In the genomic region with DNA sequence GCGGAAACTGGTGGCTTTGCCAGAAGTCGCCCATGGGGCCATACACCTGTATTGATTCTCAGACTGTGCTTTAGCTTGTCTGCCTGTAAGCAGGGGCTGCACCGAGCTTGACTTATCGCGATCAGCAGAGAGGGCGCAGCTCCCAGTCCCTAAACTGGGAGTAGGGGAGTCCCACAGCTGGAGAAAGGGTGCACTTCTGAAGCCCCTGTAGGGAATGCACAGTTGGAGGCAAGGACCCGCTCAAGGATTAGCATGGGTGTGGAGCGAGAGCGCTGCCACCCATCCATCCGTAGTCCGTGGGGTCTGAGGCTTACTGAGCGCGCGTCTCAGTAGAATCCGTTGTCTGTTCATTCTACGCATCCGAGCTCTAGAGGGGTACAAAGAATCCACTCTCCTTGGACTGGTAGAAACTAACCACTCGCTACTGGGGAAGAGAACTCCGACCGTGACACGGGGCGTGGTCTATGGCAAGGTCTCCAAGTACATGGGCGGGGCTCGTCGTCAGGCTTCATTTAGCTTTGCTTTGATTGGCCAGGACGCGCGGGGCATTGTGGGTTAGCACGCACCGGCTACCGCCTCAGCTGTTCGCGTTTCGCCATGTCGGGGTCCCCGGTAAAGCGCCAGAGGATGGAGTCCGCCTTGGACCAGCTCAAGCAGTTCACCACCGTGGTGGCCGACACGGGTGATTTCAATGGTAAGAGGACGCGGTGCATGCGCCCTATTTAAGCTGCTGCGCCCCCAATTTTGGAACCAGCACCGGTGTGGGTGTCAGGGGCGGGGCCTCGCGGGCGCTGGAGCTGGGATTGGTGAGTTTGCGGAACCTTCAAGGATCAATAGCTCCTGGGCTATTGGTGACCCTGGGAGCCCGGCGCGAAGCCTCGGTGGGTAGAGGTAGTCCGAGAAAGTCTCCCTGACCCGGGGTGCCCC, we compare ENCODE assay signal across 8 mouse cellular contexts. TPM values are rescaled to one million over a fixed set of nuclear protein-coding genes. Genes with fewer than 3 reads are reported as not detected.
A peak's percentile ranks its signal among the peaks of the same experiment; 100 is the strongest.
DNase-seq lines count a peak whose midpoint lies in the region; ATAC-seq lines count a peak whose summit lies in the region.

A gene (plus strand): TSS at position 575 of the 927 bp plus-strand sequence.

- 0 out of 2 replicates have a peak, but pooled peaks cover 6% of the 10 kb centered on the region for H3K4me1 ChIP-seq in hindbrain, embryonic 11.5 days (replicated peaks; ENCODE audit: control insufficient read depth, insufficient read depth, low read length)

- DNase-seq in MEL-GATA-1-ER (ENCODE audit: extremely low read depth, low read depth), result peak; percentile 93
- DNase-seq in cerebellum, adult 9-10 months, result peak; percentile 94
- DNase-seq in frontal cortex, adult 2 months (ENCODE audit: extremely low spot score in 1 of 2, low spot score in 1 of 2), result peak; percentile 93 to 97
- DNase-seq in hindbrain, embryonic 11.5 days (ENCODE audit: low spot score), result peak; percentile 97
- DNase-seq in layer of hippocampus, postnatal 10 days (ENCODE audit: low spot score in 2 of 2), result peak; percentile 93 to 96
- DNase-seq in lung, postnatal 10 days, result peak; percentile 99
- DNase-seq in ovary, postnatal 36 days (ENCODE audit: low spot score), result peak; percentile 95
- DNase-seq in thymus, postnatal 25 days, result peak; percentile 98

- ATAC-seq in hindbrain, embryonic 11.5 days (ENCODE audit: low FRiP score), result peak; percentile 94

- peak within 1 kb of the TSS; percentile 57 for H3K9ac ChIP-seq in hindbrain, embryonic 11.5 days (ENCODE audit: low read depth, low read length)

- peak within 1 kb of the TSS; percentile 51; the same call in 1 of the 2 replicates for H3K27ac ChIP-seq in hindbrain, embryonic 11.5 days (ENCODE audit: low read depth, low read length)

- peak within 1 kb of the TSS; percentile 68 for H3K4me2 ChIP-seq in hindbrain, embryonic 11.5 days (replicated peaks; ENCODE audit: low read depth, low read length)

- peaks cover 2% of the 10 kb centered on the region; the same call in 1 of the 2 replicates for H3K36me3 ChIP-seq in hindbrain, embryonic 11.5 days (ENCODE audit: control insufficient read depth, insufficient read depth, low read length)

- under 1% methylated on average over 57 of the region's 57 CpGs for WGBS in hindbrain, embryonic 11.5 days

- peak within 1 kb of the TSS; percentile 72 for H3K4me3 ChIP-seq in hindbrain, embryonic 11.5 days (ENCODE audit: low read depth, low read length)

- H3K27me3 ChIP-seq in hindbrain, embryonic 11.5 days (ENCODE audit: control insufficient read depth, insufficient read depth, low read length), result no peaks in the 10 kb centered on the region

- H3K9me3 ChIP-seq in hindbrain, embryonic 11.5 days (ENCODE audit: control insufficient read depth, low read length), result no peaks in the 10 kb centered on the region

RNA-seq across cellular contexts. Expression of the gene that starts here (rescaled TPM):
- polyA plus RNA-seq in frontal cortex, adult 2 months (2012; rRNA removed), result 151 and 152 TPM in 2 replicates
- polyA plus RNA-seq in hindbrain, embryonic 11.5 days (2014; fragmentation: Nextera tagmentation; extraction: Ambion mirVana), result 389 and 395 TPM in 2 replicates
- 100 to 1,000 TPM; 115 to 126 TPM for total RNA-seq in layer of hippocampus, postnatal 10 days (2021)

Comparison
In these comparisons a context has a peak if more than half of its experiments do, and no peak if none do; other contexts are left out.
1. Peak in every context shown above with its lines: DNase-seq, ATAC-seq, H3K4me3 ChIP-seq and H3K27ac ChIP-seq.